Mouse (Mus musculus) E14TG2a.4 (cell line): ENCODE measurements at regions not wholly inside any gene's neighbourhood (a gene's known extent, or its start where the extent isn't known, plus 50 kb on each side); places are given as distances from the start of the nearest gene placed in this dataset.

ENCODE experiments used
- CTCF ChIP-seq: conservative IDR thresholded peaks from 2 replicates; pipeline ENCODE4 v1.5.1; 2014; ENCODE audit warnings: low read length
- NANOG ChIP-seq: IDR thresholded peaks from 2 replicates; pipeline ENCODE4 v1.6.1; 2014; ENCODE audit warnings: borderline replicate concordance, low read length, mixed read lengths

DNA sequence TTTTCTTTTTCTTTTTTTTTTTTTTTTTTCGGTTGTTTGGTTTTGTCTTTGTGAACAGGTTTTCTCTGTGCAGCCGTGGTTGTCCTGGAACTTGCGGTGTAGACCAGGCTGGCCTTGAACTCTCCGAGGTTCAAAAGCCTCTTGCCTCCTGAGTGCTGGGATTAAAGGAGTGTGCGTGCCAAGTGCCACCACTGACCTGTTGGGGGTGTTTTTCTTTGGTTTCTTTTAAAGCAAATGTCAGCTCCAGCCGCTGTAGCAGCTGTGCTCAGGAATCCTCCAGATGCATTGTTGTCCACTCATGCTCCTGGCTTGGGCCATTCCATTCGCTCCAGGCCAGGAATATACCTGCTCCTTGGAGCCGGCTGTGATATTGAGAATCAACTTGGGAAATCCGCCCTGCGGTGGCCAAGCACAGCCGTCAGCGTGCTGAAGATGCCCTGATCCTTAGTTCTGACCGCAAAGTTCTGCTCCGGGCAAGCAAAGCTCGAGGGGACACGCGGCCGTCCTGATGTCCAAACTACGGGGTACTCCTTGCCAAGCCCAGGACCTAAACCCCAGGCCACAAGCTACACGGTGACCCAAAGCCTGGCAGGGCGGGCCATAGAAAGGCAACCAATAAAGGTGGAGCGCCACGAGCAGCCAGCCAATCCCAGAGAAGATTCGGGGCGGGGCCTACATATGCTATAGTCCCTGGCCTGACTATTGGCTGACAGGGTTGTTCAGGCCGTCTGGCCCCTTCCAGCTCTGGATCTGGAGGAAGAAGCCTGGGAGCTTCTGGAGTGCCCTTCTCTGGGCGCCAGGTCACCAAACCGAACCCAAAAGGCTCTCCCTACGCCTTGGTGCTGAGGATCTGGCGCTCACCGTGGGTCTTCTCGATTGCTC is 58.0 kb upstream of the Usp46 start:
- no peak for TF ChIP-seq CTCF
- TF ChIP-seq NANOG, result no peak
